Mouse (Mus musculus) MEL-GATA-1-ER (cell line): ENCODE measurements at regions not wholly inside any gene's neighbourhood (a gene's known extent, or its start where the extent isn't known, plus 50 kb on each side); places are given as distances from the start of the nearest gene placed in this dataset.

Experiments used
- DNase-seq: peaks from one replicate; pipeline ENCODE4 v3.0.0-alpha.2; 2012; ENCODE audit warnings: low read depth; ENCODE audit errors: extremely low read depth

DNA sequence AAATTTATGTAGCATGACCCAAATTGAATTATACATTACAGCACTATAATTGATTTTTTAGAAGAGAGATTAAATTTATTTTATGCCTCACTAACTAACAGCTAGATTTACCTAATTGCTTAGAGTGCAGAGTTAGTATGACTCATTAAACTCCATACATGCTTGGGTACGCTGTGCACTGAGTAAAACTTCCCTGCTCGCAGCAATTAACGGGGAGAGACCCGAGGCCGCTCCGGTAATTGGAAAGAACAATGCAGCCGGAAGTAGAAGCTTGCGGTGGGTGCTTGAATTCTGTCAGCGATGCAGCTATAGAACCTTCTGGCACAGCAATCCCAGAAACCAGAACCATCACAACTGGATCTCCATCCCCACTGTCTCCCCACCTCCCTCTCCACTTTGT lies 261.8 kb downstream of the Tle3 start:
- no peak for DNase-seq

DNA sequence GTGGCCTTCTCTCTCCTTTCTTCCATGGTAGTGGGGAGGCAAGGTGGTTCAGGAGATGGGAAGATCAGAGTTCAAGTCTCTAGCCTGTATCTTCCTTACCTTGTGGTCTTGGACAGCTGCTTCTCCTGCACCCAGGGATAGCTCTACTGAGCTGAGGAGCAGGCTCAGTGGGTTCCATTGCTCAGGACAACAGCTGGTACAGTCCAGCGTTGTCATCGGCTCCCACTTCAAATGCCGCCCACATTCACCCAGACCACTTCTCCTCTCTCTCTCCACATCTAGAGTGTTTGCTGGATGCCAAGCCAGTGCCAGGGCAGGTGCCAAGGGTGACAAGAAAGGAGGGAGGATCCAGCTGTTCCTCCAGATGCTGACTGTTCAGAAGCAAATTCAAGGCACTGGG lies 260.4 kb downstream of the Tle3 start:
- DNase-seq = no peak

DNA sequence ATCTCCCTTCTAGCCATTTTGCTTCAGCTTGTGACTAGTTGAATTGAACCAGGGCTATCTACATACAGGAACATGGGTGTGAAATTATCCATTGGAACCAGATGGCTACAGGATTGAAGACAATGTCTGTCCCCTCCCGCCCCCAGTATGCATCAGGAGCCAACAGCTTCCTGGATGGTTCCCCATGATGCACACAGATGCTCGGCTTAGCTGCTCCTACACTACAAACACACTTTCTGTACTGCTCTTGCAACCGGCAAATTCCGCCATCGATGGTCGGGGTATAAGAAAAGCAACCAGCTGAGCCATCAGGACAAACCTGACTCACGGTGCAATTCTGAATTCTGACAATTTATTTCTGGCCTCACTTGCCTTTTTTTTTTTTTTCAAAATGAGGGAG lies 258.9 kb downstream of the Tle3 start:
- no peak for DNase-seq

- DNase-seq = no peak
These were observed 255.8 kb downstream of the Tle3 start for GRCm38 (mm10) chr9:61627801-61628574.

DNA sequence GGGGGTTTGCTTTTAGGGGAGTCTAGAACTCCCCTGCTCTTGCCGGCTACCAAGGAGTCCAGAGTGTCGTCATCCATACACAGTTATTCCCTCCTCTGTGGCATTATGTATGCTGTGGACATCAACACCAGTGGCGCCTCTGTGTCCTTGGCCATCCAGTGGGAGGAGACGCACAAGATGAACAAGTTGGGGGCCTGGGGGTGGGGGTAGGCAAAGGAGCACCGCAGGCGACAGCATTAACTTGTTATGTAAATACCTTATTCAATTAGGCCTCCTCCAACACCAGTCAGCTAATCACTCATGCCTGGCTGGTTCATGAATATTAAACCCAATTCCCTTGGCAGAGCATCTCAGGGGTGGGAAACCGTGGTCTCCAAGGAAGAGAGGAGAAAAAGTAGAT lies 250.8 kb downstream of the Tle3 start:
- no peak for DNase-seq

GRCm38 (mm10) chr9:61621939-61622338 lies 249.8 kb downstream of the Tle3 start:
- no peak for DNase-seq

- DNase-seq = no peak
These were observed 248.6 kb downstream of the Tle3 start for GRCm38 (mm10) chr9:61620786-61621185.

- no peak for DNase-seq
These were observed 247.9 kb downstream of the Tle3 start for GRCm38 (mm10) chr9:61620105-61620504.

DNA sequence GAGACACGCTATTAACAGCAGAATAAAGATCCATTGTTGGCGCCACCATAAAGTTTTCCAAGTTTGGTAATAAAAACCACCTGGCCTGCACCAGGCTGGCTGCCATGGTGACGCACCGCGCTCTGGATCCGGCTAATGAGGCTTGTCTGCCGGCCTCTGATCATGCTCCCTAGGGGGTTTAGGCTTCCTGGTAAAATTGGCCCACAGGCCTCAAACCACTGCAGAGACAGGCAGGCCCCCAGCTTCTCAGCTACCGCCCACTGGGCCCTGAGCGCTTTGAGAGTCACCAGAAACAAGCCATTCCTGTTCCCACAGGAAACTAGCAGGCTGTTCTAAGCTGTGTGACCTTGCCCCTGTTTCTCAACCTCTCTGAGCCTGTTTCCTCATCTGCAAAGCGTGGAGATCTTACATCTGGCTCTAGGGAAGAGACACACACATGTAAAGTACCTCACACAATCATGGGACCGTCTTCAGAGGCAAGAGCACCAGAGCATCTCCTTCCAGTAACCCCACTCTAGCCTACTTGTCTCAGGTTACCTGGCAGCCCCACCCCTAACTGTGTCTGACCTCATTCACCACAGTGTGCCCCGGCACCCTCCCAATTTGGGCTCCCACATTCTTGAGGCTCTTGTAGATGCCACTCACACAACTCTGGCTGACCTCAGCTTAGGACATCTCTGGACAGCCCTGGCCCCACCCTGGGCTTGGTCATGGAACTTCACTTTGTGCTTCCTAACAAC lies 246.5 kb downstream of the Tle3 start:
- DNase-seq = no peak

DNA sequence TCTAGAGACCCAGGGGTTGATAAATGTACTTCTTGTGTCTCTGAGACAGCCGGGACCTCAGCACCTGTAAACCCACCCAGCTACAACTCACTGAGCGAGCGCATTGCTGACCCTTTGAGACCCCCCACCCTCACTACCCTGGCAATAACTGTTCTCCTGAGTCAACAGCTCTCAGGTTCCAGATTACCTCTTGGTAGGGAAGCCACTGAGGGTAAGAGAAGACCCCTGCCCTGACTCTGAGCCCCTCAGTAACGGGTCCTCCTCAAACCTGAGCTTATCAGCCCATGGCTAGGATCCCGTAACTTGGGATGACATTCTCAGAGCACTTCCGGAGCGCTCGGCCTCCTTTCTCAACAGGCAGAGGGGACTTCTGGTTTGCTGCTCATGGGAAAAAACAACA lies 245.8 kb downstream of the Tle3 start:
- DNase-seq = no peak

- DNase-seq = no peak
These were observed 243.4 kb downstream of the Tle3 start for GRCm38 (mm10) chr9:61615556-61615955.

GRCm38 (mm10) chr9:61607576-61607975 lies 235.4 kb downstream of the Tle3 start:
- DNase-seq = no peak

GRCm38 (mm10) chr9:61602353-61602978 lies 230.3 kb downstream of the Tle3 start:
- DNase-seq = no peak

DNA sequence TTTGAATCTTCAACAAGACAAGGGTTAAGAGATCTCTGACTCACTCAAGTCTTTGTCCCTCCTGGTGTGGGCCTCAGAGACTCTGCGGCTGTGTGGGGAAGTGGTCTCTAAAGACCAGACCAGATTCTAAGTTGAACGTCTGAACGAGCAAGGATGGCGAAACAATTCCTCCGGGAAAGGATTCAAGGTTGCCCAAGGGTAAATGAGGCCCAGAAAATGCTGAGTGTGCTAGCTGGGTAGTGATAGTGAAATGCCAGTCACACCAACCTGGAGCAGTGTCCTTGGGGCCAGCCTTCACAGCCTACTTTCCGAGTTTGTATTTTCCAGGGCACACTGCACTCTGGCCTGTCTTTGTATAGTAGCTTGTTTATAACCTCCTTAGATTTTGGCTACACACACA lies 229.7 kb downstream of the Tle3 start:
- no peak for DNase-seq

DNA sequence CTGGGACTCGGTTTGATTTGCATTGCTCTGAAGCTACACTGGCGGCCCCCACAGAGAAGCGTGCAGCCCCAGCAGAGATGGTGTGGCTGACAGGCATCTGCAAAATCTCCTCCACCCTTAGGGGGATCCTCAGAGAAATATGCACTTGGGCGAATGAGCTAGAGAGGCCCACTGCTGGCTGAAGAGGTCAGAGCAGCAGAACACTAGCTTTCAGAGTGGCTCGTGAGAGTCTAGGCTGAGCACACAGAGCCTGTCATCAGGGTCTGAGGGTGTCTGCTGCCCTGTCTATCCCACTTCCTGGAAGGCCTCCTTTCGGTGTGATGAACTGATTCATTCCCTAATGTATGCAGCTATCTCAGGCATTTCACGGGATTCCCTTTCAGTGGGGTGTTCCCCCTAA lies 225.1 kb downstream of the Tle3 start:
- no peak for DNase-seq

DNA sequence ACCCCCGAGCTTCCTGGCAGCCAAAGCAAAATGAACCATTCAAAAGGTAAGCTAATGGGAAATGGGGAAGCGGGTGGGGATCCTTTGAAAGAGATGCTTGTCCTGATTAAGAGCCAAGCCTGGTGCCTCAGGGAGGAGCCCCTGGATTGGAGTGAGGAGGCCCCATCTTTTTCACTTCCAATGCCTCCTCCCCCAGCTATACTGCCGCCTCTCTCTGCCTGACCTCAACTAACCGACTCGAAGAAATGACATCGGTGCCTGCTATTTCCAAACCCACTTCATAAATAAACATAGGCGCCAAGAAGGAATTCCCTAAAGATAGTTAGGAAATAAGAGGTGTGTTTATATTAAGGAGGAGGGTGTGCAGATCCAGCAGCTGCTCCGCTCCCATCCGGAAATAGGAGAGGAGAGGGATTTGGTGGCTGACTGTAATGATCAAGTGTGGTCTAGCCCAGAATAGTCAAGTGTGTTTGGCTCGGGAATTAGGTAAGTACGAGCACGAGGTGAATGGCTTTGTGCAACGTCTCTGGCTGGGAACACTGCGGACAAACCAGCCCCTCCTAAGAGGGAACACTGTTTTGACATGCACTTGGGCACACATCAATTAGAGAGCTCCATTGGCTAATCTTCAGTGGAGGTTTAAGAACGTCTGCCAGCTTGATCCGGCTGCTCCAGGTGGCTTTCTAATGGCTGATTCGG lies 224.4 kb downstream of the Tle3 start:
- no peak for DNase-seq

- no peak for DNase-seq
These were observed 223.2 kb downstream of the Tle3 start for GRCm38 (mm10) chr9:61595170-61595967.

DNA sequence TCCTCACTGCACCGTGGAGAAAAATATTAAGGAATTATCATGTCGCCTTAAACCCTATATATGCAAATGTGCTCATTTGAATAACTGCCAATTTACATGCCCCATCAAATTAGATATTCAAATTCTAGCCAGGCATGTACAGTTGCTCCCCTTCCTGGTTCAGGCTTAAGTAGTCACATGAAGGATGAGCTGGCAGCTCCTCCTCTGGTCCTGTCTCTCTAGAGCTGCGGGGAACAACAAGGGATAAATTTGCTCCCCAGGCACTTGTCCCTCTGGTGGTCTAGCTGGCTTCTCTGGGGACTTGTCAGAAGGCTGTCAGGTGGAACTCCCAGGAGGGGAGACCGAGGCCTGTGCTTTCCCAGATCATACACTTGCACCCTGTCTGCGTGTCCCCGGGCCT lies 221.8 kb downstream of the Tle3 start:
- no peak for DNase-seq

- DNase-seq = no peak
These were observed 217.6 kb downstream of the Tle3 start for GRCm38 (mm10) chr9:61589727-61590299.

GRCm38 (mm10) chr9:61583281-61584072 lies 211.3 kb downstream of the Tle3 start:
- DNase-seq = no peak
